Mouse (Mus musculus) cerebellum, adult 9-11 months (tissue): ENCODE data around the gene Il12b.

Experiments used
- DNase-seq: peaks from one replicate; pipeline ENCODE4 v3.0.0; 2022

The Il12b gene

GRCm38 (mm10) chr11:44399763-44400162, at the start of gene Il12b:
TSS of gene Il12b (plus strand) at chr11:44400063.
- DNase-seq, result no peak

- DNase-seq, result no peak
These were observed 44.9 kb upstream of the Il12b start for GRCm38 (mm10) chr11:44354860-44355470.

GRCm38 (mm10) chr11:44356171-44356570, 43.7 kb upstream of the Il12b start:
- DNase-seq, result no peak

- no peak for DNase-seq
These were observed 35.3 kb upstream of the Il12b start for GRCm38 (mm10) chr11:44364536-44364935.

GRCm38 (mm10) chr11:44367711-44368110, 32.2 kb upstream of the Il12b start:
- DNase-seq, result no peak

GRCm38 (mm10) chr11:44372856-44373255, 27.0 kb upstream of the Il12b start:
- DNase-seq, result no peak

GRCm38 (mm10) chr11:44377879-44378278, 22.0 kb upstream of the Il12b start:
- no peak for DNase-seq

GRCm38 (mm10) chr11:44380432-44381051, 19.3 kb upstream of the Il12b start:
- no peak for DNase-seq

GRCm38 (mm10) chr11:44382200-44382599, 17.7 kb upstream of the Il12b start:
- no peak for DNase-seq

GRCm38 (mm10) chr11:44387031-44387430, 12.8 kb upstream of the Il12b start:
- DNase-seq, result no peak

- DNase-seq, result no peak
These were observed 9.7 kb upstream of the Il12b start for GRCm38 (mm10) chr11:44389993-44390701.

- DNase-seq, result no peak
These were observed 6.6 kb upstream of the Il12b start for GRCm38 (mm10) chr11:44393101-44393810.

GRCm38 (mm10) chr11:44395401-44395800, 4.5 kb upstream of the Il12b start:
- DNase-seq, result no peak

- DNase-seq, result no peak
These were observed 2.3 kb upstream of the Il12b start for GRCm38 (mm10) chr11:44397551-44397950.

GRCm38 (mm10) chr11:44398356-44398755, 1.5 kb upstream of the Il12b start:
- DNase-seq, result no peak

GRCm38 (mm10) chr11:44398782-44399225, 1.1 kb upstream of the Il12b start:
- DNase-seq, result peak; percentile 16

- peak; percentile 65 for DNase-seq
These were observed 2.0 kb downstream of the Il12b start for GRCm38 (mm10) chr11:44401635-44402548.

- DNase-seq, result no peak
These were observed 5.2 kb downstream of the Il12b start for GRCm38 (mm10) chr11:44405113-44405512.

- no peak for DNase-seq
These were observed 6.1 kb downstream of the Il12b start for GRCm38 (mm10) chr11:44405961-44406360.

GRCm38 (mm10) chr11:44406457-44406856, 6.6 kb downstream of the Il12b start:
- DNase-seq, result no peak

GRCm38 (mm10) chr11:44408626-44409025, 8.8 kb downstream of the Il12b start:
- DNase-seq, result no peak

GRCm38 (mm10) chr11:44410413-44410812, 10.6 kb downstream of the Il12b start:
- no peak for DNase-seq
